Mouse (Mus musculus): ENCODE measurements around the gene Atr. TPM values are rescaled to one million over a fixed set of nuclear protein-coding genes. Genes with fewer than 3 reads are reported as not detected.

Atr gene
- polyA plus RNA-seq (2017; shearing (Covaris generic)): 40.7 TPM

GRCm38 (mm10) chr9:95857414-95858026 lies at the start of gene Atr:
TSS of gene Atr (plus strand) at chr9:95857597.

GRCm38 (mm10) chr9:95844825-95845460 lies 12.5 kb upstream of the Atr start, which contains the start of gene Pls1:
TSS of gene Pls1 (minus strand) at chr9:95845311.

GRCm38 (mm10) chr9:95954585-95955461 lies 97.4 kb downstream of the Atr start, which contains the start of gene Xrn1:
TSS of gene Xrn1 (plus strand) at chr9:95954760.

Other genes starting within 250 kb of the Atr start
- gene Pcolce2, start 220.0 kb upstream of the Atr start, polyA plus RNA-seq (2017; shearing (Covaris generic)): 0.15 TPM
- 0.18 TPM for gene Trpc1, start 107.2 kb upstream of the Atr start, polyA plus RNA-seq (2017; shearing (Covaris generic))
- gene Pls1, start 12.3 kb upstream of the Atr start, polyA plus RNA-seq (2017; shearing (Covaris generic)): 1.5 TPM
- 66.2 TPM for gene Xrn1, start 97.2 kb downstream of the Atr start, polyA plus RNA-seq (2017; shearing (Covaris generic))